ENCODE assay signal across 8 mouse cellular contexts in genomic region chr5:77217211-77217610, GRCm38 (mm10). TPM values are rescaled to one million over a fixed set of nuclear protein-coding genes. Genes with fewer than 3 reads are reported as not detected.
DNase-seq lines count a peak whose midpoint lies in the region; ATAC-seq lines count a peak whose summit lies in the region.

No protein-coding gene starts in this region.

- no peak overlapping the region for H3K27ac ChIP-seq in hindbrain, embryonic 14.5 days

- no peak overlapping the region for H3K4me2 ChIP-seq in hindbrain, embryonic 14.5 days (replicated peaks)

- no peaks in the 10 kb centered on the region for H3K36me3 ChIP-seq in hindbrain, embryonic 14.5 days (replicated peaks; ENCODE audit: control insufficient read depth, insufficient read depth)

- H3K9ac ChIP-seq in hindbrain, embryonic 14.5 days: no peak overlapping the region

- WGBS in hindbrain, embryonic 14.5 days: 21% methylated on average over 9 of the region's 9 CpGs

- no peaks in the 10 kb centered on the region for H3K27me3 ChIP-seq in hindbrain, embryonic 14.5 days (ENCODE audit: control insufficient read depth, insufficient read depth, low read length)

- no peaks in the 10 kb centered on the region for H3K9me3 ChIP-seq in hindbrain, embryonic 14.5 days (ENCODE audit: control insufficient read depth, low read length)

- ATAC-seq in hindbrain, embryonic 14.5 days (ENCODE audit: low FRiP score): 0 out of 2 replicates have a peak, but pooled peaks have one; percentile 40

- DNase-seq in ZHBTc4 (ENCODE audit: low read depth, low spot score): peak; percentile 87
- peak; percentile 78 to 84 for DNase-seq in cerebellum, postnatal 14 days
- peak; percentile 19 to 55 for DNase-seq in frontal cortex, postnatal 14 days (ENCODE audit: low spot score in 2 of 2)
- DNase-seq in hindbrain, embryonic 14.5 days (ENCODE audit: low spot score): peak; percentile 94
- DNase-seq in layer of hippocampus, postnatal 14 days (ENCODE audit: low spot score in 2 of 2): peak; percentile 59 to 78
- DNase-seq in lung, postnatal 10 days: peak; percentile 83
- DNase-seq in right cerebral cortex, adult 18-20 months: peak; percentile 69
- peak; percentile 80 for DNase-seq in urinary bladder, postnatal 14 days (ENCODE audit: low spot score)

- H3K4me3 ChIP-seq in hindbrain, embryonic 14.5 days (replicated peaks; ENCODE audit: low read length): no peak overlapping the region

- no peaks in the 10 kb centered on the region for H3K4me1 ChIP-seq in hindbrain, embryonic 14.5 days (replicated peaks; ENCODE audit: control insufficient read depth, insufficient read depth, low read length)

RNA-seq across cellular contexts. Expression of gene Spink2, which starts 5.9 kb away (rescaled TPM):
- polyA plus RNA-seq in hindbrain, embryonic 14.5 days (2014; fragmentation: Nextera tagmentation; extraction: Ambion mirVana): 1.8 and 2.0 TPM in 2 replicates
- total RNA-seq in layer of hippocampus, postnatal 14 days (2021): not detected

RNA-seq across cellular contexts. Expression of gene Rest, which starts 48.1 kb away (rescaled TPM):
- polyA plus RNA-seq in hindbrain, embryonic 14.5 days (2014; fragmentation: Nextera tagmentation; extraction: Ambion mirVana): 8.4 and 8.6 TPM in 2 replicates
- total RNA-seq in layer of hippocampus, postnatal 14 days (2021): 1 to 10 TPM; 5.2 to 5.5 TPM

Comparison
In these comparisons a context has a peak if more than half of its experiments do, and no peak if none do; other contexts are left out.
1. DNase-seq: peak in every context shown above with its lines; median percentile 94 in hindbrain, embryonic 14.5 days; 87 in ZHBTc4; 83 in lung, postnatal 10 days; 81 in cerebellum, postnatal 14 days; 80 in urinary bladder, postnatal 14 days; 69 in right cerebral cortex, adult 18-20 months; 68 in layer of hippocampus, postnatal 14 days; 37 in frontal cortex, postnatal 14 days.